Mouse (Mus musculus) yolk sac, embryonic 10.5 days (tissue): ENCODE data around the gene Nsmce1.

Source experiments
- DNase-seq: peaks from one replicate; pipeline ENCODE4 v3.0.0-alpha.2; 2017; ENCODE audit warnings: low spot score

Gene Nsmce1

DNA sequence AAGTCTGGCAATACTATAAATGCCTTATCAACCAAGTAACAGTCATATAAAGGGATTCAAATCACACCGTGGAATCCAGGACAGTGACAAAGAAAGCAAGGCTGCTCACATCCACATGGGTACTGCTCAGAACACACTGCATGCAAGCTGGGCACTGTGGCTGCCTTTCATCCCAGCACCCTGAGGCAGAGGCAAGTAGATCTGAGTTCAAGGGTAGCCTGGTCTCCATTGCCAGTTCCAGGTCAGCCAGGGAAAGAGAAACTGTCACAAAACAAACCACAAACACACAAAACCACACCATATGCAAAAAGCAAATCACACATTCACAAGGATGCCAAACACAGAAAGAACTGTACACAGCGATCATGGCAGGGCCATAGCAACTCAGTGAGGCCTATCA lies 1.8 kb downstream of the Nsmce1 start:
- DNase-seq, result no peak

DNA sequence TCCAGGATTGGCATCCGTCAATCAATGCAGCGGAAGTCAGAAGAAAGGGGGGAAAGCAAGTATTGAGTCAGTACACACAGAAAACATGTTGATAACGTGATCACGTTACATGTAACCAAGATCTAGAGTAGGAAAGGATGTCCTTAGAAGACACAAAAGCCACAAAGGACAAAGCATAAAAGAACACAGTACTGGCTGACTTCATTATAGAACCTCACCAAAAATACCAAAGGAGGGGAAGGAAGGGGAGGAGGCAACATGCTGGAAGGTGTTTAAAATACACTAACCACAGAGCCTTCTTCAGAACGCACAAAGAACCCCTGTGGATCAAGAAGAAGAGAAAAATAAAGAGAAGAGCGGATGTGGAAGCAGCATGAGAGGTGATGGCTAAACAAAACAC lies 2.7 kb downstream of the Nsmce1 start:
- no peak for DNase-seq

DNA sequence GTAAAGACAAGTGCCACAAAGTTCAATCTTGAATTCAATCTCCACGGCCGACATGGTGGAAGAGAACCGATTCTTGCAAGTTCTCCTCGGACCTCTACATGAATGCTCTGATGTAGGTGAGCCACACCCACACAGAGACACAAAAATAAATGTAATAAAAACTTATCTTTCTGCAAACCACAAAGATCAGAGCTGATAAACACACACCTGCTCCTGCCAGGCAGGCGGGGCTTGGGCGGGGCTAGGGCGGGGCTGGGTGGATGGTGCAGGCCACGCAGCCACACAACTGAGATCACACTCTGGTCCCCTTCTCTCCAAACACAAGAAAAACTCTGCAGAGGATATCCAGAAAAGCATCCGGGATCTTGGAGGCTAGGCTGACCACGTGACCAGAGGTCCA lies 4.3 kb downstream of the Nsmce1 start:
- DNase-seq, result no peak

DNA sequence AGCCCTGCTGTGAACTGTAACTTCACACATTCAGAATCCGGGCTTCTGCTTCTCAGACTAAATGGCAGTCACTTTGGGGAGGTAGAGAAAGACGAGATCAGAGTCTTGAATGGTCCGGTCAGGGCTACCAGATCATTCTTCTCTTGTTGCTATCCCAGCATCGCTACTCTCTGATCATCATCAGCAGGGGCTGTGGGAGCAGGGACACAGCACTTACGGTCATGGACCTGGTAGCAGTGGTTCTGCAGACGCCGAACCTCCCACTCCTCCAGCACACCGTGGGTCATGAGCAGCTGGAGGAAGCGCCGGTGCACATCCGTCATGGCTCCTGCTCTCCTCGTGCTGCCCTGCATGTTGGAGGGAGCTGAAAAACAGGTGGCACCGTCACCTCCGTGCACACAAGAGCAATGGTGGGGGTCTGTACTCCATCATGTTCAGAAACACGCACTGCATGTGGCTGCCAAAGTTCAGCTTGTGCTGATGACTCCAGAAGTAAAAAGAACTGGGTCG lies 5.2 kb downstream of the Nsmce1 start:
- DNase-seq, result no peak

DNA sequence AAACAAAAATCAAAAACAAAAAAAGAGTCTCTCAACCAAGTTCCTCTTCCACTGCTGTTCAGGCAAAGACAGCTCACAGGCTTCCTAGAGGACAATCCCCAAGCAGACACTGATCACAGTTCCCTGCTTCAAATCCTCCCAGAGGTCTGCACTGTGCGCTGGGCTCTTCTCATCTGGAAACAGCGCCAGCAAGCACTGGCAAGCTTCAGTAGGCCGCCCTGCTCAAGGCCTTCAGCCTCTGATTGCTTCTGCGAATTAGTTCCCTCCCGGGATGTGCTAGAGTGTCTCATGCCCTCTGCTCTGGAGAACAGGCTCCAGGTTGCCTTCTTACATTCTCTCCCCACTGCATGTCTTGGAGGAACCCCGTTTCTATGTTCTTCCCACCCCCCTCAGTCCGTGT lies 6.6 kb downstream of the Nsmce1 start:
- no peak for DNase-seq

DNA sequence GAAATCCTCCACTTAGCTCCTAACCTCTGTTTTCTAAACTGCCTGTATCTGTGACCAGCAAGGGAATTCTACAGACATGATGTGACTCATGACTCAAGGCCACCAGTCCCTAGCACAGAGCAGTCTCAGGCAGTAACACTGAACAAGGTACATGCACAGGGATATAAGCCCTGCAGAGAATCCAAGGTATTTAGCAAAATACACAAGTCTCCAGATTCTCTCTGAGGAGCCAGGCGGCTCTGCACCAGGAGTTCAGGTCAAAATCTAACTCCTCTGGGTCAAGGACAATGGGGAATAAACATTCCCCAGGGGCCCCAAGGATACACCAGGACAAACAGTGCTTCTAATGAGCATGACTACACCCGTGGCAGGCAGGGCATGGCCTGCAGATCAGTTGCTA lies 8.5 kb downstream of the Nsmce1 start:
- DNase-seq, result peak; percentile 33

DNA sequence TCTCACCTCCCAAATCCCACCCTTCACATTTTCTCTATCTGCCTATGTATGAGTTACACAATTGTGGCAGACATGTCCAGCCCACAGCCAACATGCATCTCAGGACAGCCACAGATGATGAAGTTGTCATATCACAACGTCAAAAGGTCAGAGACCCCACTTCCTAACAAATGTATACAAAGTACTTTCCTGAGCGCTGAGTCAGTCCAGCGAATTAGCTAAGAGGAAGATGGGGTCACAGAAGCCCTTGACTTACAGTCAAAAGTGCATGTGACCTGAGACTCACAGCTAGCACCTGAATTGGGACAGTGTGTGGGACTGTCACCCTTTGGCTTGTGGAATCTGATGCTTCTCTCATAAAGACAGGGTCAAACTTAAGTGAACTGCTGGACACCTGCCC lies 9.1 kb downstream of the Nsmce1 start:
- no peak for DNase-seq

DNA sequence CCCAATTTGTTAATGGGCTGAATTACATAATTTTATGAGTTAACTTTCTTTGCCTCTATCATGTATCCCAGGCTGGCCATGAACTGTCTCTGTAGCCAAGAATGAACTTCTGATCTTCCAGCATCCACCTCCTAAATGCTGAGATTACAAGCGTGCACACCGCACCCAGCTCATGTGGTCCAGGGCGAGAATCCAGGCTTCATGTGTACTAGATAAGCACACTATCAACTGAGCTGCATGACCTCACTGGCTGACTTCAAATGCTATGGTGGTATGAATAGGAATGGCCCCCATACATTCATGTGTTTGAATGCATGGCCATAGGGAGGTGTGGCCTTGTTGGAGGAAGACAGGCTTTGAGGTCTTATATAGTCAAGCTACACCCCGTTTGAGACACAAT lies 10.9 kb downstream of the Nsmce1 start:
- no peak for DNase-seq

DNA sequence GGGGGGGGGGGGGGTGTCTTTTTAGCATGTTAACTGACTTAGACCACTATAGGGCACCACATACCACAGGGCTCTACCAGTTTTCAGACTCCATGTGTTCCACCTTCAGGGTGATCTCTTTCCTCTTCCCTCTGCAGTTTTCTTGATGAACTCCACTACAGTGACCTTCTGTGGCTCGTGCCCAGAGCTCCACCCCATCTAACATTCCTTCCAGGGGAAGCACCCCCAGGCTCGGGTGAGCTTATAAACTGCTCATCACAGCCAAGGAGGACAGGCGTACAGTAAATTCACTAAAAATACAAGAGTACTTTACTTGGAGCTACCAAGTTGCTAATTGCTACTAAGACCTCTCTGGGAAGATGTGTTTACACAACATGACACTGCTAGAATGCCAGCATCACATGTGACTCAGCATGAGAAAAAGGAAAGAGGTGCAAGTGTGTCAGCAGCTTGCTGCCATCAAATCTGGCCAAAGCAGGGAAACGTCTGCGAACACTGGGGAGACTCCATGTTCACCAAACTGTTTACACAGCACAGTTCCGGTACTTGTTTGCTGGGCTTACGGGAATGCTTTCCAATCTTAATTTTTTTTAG lies 12.9 kb downstream of the Nsmce1 start:
- no peak for DNase-seq

DNA sequence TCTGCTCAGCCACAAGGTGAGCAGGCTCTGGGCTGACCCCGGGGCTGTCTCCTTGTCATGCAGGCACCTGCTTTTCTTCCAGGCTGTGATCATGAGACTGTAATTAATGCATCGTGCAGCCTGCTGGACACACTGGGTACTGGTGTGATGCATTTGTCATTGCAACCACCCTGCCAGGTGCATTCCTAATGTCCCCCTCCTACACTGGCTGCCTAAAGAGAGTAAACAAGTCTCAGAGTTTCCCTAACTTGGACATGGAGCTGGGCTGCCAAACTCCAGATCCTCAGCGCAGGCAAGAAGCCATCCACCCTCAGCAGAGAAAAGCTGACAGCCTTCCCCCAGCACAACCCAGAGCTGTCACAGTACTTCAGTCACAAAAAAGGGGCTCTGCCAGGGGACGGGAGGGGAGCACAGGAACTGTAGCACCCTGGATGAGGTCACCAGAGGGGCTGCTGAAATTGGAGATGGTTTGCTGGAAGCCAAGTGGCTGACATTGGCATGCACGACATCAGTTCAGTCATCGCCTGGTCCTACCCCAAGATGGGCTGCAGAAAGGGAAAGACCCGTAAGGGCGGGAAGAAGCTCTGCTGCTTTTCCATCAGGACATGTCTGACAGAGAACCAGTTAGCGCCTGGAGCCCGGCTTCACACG lies 15.7 kb downstream of the Nsmce1 start:
- no peak for DNase-seq

DNA sequence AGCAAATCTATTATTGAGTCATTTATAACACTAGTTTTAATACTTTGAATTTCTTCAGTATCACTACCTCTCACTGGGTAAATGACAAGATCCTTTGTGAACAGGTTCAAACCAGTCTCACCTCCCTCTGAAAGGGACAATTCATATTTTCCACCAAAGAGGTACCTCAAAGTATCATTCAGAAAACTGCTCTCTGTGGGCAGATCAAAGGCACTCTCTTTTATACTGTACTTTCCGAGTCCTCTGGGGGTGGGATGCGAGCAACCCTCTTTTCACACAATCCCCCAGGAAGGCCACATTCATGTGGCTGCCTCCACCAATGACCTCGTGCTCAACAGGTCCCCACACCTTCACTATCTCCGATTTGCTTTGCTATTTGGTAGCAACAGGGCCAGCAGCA lies 16.9 kb downstream of the Nsmce1 start:
- no peak for DNase-seq

DNA sequence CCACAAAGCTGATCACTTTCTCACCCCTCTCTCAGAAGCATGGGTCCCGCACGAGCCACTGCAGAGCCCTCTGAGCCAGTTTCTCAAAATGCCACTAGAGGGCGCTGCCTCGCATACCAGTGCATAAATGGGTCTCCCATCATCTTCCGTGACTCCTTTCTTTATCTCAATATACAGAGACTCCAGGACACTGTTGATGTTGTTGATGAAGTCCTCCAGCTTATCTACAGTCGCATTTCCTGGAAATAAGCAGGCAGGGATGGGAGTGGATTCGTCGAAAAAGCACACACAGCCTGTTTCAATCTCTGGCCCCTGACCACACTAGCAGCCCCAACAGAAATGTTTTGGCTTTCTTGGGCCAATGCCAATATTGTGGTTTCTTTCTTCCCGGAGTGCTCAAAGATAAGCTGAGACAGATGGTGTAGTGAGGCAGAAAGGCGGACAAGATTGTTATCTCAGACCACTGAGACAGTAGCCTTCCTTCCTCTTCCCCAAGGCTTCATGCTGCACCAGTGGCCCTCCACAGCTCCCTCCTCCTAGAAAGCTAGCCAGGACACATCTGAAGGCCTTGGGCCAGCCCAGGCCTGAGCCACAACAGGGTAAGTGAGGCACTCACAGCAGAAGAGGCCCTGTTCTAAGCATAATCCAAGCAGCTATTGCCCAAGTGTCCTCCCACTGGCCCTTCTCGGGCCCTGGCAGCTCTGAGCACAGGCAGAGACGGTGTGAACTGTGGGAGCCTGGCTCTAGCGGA lies 19.2 kb downstream of the Nsmce1 start:
- peak; percentile 74 for DNase-seq

DNA sequence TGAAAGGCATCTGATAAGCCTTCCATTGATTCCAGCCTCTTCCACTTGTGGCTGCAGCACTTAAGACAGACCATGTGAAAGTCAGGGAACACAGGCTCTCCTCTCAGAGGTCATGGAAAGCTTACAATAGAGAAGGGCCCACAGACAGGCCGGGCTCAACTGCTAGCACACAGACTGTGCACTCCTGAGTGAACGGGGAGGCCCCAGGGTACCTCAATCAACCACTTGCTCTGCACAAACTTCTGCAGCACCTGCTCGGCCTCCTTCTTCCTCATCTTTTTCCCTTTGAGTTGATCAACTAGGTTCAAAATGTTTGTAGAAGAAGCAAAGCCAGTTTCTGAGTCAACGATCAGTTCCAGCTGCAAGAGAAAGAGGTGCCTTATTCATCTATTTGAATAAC lies 20.5 kb downstream of the Nsmce1 start:
- no peak for DNase-seq

DNA sequence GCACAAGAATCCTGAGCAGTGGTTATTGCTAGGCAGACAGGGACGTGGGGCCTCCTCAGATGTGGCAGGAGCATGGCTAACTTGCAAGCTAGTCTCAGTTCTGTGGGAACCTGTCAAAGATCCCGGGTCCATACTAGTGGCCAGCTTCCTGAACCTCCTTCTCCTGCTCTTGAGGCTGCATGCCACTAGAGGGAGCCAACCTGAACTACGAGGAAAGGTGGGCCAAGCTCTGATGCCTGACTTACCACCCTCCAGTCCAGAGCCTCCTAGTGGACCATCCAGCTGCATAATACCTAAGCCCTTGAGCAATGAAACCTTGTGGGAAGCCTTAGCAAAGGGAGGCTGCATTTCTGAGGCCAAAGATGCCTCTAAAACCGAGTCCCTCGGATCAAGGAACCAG lies 21.5 kb downstream of the Nsmce1 start:
- peak; percentile 53 for DNase-seq

DNA sequence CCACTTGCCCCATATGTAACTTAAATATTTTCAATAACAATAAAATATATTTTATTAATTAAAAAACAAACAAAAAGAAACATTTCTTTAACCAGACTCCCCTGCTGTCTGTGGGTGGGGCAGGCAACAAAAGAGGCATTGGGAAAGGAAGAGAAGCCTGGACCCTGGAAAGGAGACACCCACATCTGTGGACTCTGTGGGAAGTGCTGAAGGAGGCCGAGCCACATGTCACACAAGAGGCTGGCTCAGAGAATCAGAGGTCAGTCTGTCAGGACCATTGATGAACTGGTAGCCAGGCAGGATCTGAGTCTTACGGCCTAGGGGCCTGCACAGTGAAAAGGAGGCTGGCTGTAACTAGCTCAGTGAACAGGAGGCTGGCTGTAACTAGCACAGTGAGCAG lies 29.2 kb downstream of the Nsmce1 start:
- no peak for DNase-seq

DNA sequence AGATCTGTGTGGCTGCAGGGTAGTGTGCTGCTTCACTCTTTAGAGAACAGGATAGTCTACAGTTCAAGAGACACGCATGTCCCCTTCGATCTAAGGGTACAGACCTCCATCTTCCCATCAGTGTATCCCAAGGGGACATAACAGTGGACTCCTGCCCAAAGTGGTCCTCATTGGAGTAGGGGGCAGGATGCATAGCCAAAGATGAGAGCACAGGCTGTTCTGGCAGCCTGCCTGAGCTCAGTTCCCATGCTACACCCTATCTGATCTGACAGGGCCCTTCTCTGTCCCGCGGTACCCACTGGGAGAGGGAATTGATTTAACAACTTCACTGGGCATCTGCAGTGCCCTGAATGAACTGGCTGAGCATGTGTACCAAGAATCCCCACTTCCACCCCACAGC lies 37.7 kb downstream of the Nsmce1 start:
- DNase-seq, result no peak

DNA sequence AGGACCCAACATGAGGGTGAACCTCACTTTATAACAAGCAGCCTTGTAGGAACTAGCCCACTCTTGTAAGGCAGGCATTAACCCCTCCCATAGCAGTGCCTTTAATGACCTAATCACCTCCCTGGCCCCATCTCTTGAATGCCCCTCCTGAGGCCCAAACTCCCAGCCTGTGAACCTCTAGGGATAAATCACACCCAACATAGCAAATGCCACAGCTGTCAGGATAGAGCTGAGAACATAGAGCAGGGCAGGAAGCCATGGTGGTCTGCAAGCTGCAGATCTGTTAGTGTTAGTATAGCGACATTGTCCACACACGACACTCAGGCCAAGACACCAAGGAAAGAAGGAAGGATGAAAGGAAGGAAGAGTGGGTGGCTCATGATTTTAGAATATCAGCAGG lies 40.3 kb downstream of the Nsmce1 start:
- no peak for DNase-seq

DNA sequence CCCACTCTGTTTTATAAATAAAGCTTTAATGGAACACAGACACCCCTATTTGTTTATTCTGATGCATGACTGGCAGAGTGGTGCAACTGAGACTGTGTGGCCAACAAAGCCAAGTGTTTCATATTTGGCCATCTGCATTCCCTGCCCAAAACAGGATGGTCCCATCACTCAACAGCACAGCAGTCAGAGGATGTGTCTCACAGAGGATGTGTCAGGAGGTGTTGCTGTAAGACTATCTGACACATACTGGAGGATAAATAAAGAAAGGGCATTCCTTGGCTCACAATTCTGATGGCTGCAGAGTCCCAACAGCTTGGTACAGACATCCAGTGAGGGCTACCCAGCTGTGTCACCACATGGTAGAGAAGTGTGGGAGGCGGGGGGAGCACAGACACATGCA lies 40.7 kb downstream of the Nsmce1 start:
- no peak for DNase-seq

DNA sequence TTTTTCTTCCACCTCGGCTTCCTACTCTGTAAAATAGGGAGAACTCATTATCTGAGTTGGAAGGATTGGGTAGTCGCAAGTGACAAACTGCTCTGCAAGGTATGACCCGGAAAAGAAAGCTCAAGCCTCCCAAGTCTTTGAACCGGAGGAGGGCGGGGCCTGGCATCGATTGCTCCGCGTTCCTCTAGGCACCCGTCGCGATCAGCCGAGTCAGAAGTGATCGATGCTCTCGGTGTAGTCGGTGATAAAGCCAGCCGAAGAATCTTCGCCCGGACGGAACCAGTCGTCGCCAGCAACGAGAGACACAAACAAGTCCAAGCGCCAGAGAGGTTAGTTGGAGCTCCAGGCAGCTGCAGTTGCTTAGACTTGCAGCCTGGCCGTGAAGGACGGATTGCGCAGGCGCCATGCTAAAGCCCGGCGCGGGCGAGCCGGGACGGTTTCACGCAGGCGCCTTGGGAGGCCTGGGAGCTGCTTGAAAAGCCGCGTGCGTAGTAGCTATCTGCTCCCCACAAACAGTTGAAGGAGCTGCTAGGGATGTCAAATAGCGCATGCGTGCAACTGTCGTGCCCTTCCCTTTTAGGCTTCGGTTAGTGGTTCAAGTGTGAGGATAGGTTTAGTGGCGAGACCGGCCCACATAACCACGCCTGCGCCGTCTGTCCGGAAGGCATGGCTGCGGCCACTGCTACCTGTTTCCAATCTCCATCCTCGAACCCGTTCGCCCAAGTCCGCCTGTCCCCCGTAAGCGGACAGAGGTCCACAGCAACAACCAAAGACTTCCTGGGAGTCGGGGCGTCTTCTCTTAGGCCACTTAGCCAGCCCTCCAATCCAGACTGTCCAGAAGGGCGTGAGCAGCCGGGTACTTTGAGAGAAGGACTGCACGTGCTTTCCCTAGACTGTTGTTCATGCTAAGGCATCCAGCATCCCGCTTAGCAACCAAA lies 46.7 kb downstream of the Nsmce1 start, which contains the start of gene Kdm8:
Gene Kdm8 (plus strand): TSS at position 213 of the 938 bp plus-strand sequence.
- DNase-seq, result peak; percentile 94

DNA sequence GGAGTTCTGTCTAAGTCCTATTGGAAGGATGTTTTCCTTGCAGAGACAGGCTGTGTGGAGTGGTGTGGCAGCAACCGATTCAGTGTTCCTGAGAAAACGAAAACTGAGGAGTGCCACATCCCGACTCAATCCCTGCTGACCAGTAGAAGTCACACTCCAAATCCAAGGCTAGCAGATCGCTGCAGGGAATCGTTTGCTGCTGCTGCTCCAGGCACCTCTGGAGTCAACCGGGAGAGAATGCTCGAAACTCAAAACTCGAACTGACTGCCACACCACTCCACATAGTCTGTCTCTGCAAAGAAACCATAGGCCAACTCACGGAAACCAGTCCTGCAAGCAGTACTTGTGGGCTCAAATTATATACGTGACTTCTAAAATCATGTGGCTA lies 47.3 kb downstream of the Nsmce1 start:
- DNase-seq, result no peak

DNA sequence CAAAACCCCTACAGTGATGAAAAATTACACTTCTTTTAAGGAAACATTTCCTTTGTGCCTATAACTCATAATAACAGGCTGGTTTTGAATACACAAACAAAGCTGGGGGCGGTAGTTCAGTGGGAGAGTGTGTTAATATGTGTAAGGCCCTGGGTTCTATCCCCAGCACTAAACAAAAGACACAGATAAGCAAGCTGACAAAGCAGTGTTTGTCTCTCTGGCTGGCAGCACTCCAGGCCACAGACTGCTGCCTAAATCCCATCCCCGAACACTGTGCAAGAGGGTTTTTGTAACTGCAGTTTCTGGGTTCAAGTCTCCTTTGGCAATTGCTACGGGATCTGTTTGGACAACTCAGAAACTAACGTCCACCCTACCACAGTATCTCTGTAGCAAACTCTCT lies 49.1 kb downstream of the Nsmce1 start:
- no peak for DNase-seq

DNA sequence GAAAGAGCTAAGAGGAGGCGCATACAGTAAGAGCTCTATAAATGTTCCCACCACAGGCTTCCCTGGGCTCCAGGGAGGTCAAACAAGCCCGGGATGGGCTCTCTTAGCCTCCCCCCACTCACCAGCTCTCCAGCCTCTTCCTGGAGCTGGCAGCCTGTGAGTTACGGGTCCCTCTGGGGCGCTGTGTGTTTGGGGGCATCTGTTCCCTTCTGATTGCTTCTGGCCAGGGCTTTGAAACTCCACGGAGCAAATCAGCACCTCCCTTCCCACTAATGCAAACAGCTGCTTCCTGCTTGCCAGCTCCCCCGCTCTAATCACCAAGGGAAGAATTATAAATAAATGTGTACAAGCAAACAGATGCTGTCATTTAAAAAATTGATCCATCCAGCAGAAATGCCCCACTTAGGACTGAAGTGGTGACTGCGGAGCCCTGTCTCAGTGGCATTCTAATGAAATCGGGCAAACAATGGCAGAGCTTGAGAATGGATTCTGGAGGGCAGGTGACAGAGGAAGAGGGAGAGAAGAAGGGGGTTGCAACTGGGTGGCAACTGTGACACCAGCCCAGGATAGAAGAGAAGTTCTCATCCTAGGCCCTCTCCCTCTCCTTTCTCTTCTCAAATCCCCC lies 56.6 kb downstream of the Nsmce1 start:
- peak; percentile 21 for DNase-seq
